Mouse (Mus musculus) liver, embryonic 14.5 days (tissue): ENCODE results near the gene Osbpl11. TPM values are rescaled to one million over a fixed set of nuclear protein-coding genes. Genes with fewer than 3 reads are reported as not detected.

Source experiments
- ATAC-seq: fragments of 200-750 bp; cut with Nextera tagmentation; 2 replicates; pipeline ENCODE4 v1.8.0; 2017; ENCODE audit warnings: moderate number of reproducible peaks, mild to moderate bottlenecking, moderate library complexity; ENCODE audit not compliant: insufficient read depth
- DNase-seq, 3 experiments: peaks; one replicate each; pipeline ENCODE4 v3.0.0-alpha.2; 2012 to 2013; ENCODE audit warnings: low read depth in 3 of 3, low spot score in 3 of 3
- H3K27ac ChIP-seq: fragments of 300-500 bp; sonication (generic); 2 replicates; pipeline ENCODE4 v1.5.1; 2014; ENCODE audit warnings: moderate library complexity, mild to moderate bottlenecking, control low read depth, inconsistent platforms
- H3K27me3 ChIP-seq: fragments of 300-500 bp; sonication (generic); 2 replicates; pipeline ENCODE4 v1.6.1; 2014; ENCODE audit warnings: mild to moderate bottlenecking, low read length, moderate library complexity; ENCODE audit not compliant: control insufficient read depth, insufficient read depth
- H3K36me3 ChIP-seq: fragments of 300-500 bp; sonication (generic); replicated peaks from 2 replicates; pipeline ENCODE4 v1.6.1; 2014; ENCODE audit warnings: low read depth; ENCODE audit not compliant: control insufficient read depth, insufficient read depth
- H3K4me1 ChIP-seq, 2 experiments: fragments of 200-500 bp in 1 of 2; fragments of 300-500 bp in 1 of 2; sonication (generic) in 1 of 2; replicated peaks; 2 replicates each; pipeline ENCODE4 v1.6.1; 2012 to 2014; ENCODE audit warnings: antibody characterized with exemption in 1 of 2, inconsistent platforms in 1 of 2, low read length in 1 of 2; ENCODE audit not compliant: control insufficient read depth in 2 of 2, insufficient read depth in 2 of 2
- H3K4me2 ChIP-seq: fragments of 300-500 bp; sonication (generic); 2 replicates; pipeline ENCODE4 v1.6.1; 2014; ENCODE audit warnings: low read depth, mild to moderate bottlenecking, control low read depth, moderate library complexity
- H3K4me3 ChIP-seq, 2 experiments: fragments of 200-500 bp in 1 of 2; fragments of 300-500 bp in 1 of 2; sonication (generic) in 1 of 2; 2 replicates each; pipeline ENCODE4 v1.5.1; 2012 to 2014; ENCODE audit warnings: low read depth in 2 of 2, low read length in 2 of 2, mild to moderate bottlenecking in 2 of 2, control low read depth in 1 of 2, inconsistent platforms in 1 of 2, moderate library complexity in 1 of 2; ENCODE audit not compliant: insufficient read depth in 1 of 2
- H3K9ac ChIP-seq: fragments of 300-500 bp; sonication (generic); replicated peaks from 2 replicates; pipeline ENCODE4 v1.6.1; 2014; ENCODE audit warnings: mild to moderate bottlenecking, control low read depth, moderate library complexity
- H3K9me3 ChIP-seq: fragments of 300-500 bp; sonication (generic); 2 replicates; pipeline ENCODE4 v1.6.1; 2016; ENCODE audit warnings: low read length, mixed read lengths; ENCODE audit not compliant: control insufficient read depth
- CTCF ChIP-seq: IDR thresholded peaks from 2 replicates; pipeline ENCODE4 v1.5.1; 2016; ENCODE audit warnings: antibody characterized with exemption, low read depth, control low read depth
- EP300 ChIP-seq: IDR thresholded peaks from 2 replicates; pipeline ENCODE4 v1.6.1; 2016; ENCODE audit warnings: antibody characterized with exemption, low read depth
- WGBS: fragments of 180-500 bp; shearing (Covaris S2); extraction: QIAGEN DNeasy Blood & Tissue Kit; methylation state at CpG from one replicate; pipeline ENCODE4 v1.1.7; 2014; ENCODE audit not compliant: insufficient replicate concordance; 5-methylcytosine and 5-hydroxymethylcytosine counted together
- polyA plus RNA-seq, 2 experiments: library from polyadenylated mRNA; depleted of rRNA in 1 of 2; stranded (reverse) in 1 of 2; unstranded in 1 of 2; fragments of >200 nt; fragmentation: Nextera tagmentation in 1 of 2; extraction: Ambion mirVana in 1 of 2; gene quantifications; 2 replicates each; pipeline versions ENCODE4 v1.2.1 to v1.2.3; 2012 to 2014

Osbpl11 gene
- polyA plus RNA-seq, 2 experiments: 3.3 to 4.3 TPM

- ATAC-seq: no peak
- H3K36me3 ChIP-seq: peaks cover 3% of the 10 kb centered on the region
- H3K4me3 ChIP-seq: no peak overlapping the region
- no peak overlapping the region for H3K4me2 ChIP-seq
- no peak for TF ChIP-seq CTCF
- no peak for TF ChIP-seq EP300
- DNase-seq: no peak
- no peaks in the 10 kb centered on the region for H3K27me3 ChIP-seq
- no peak overlapping the region for H3K9ac ChIP-seq
- no peaks in the 10 kb centered on the region for H3K4me1 ChIP-seq
- 63% methylated on average over 9 of the region's 9 CpGs for WGBS
- H3K9me3 ChIP-seq: no peaks in the 10 kb centered on the region
- H3K27ac ChIP-seq: no peak overlapping the region
These were observed 103.7 kb downstream of the Osbpl11 start for GRCm38 (mm10) chr16:33288536-33288935.

- ATAC-seq (no peak), DNase-seq (no peak)
- no peak for TF ChIP-seq CTCF
- no peak for TF ChIP-seq EP300
- no peak overlapping the region for H3K27ac ChIP-seq
- WGBS: 85% methylated on average over 7 of the region's 7 CpGs
- H3K4me1 ChIP-seq: no peaks in the 10 kb centered on the region
- peaks cover 8% of the 10 kb centered on the region for H3K36me3 ChIP-seq
- H3K9ac ChIP-seq: no peak overlapping the region
- no peaks in the 10 kb centered on the region for H3K9me3 ChIP-seq
- H3K27me3 ChIP-seq: no peaks in the 10 kb centered on the region
- H3K4me2 ChIP-seq: no peak overlapping the region
- no peak overlapping the region for H3K4me3 ChIP-seq
These were observed 105.1 kb downstream of the Osbpl11 start for GRCm38 (mm10) chr16:33289981-33290380.

- Histone ChIP-seq H3K9ac (no peak overlapping the region), H3K27ac (no peak overlapping the region), H3K36me3 (peaks cover 8% of the 10 kb centered on the region), H3K4me1 (no peaks in the 10 kb centered on the region), H3K4me3 (no peak overlapping the region), H3K4me2 (no peak overlapping the region), H3K27me3 (no peaks in the 10 kb centered on the region), H3K9me3 (no peaks in the 10 kb centered on the region)
- DNase-seq: no peak
- no peak for ATAC-seq
- TF ChIP-seq EP300: no peak
- TF ChIP-seq CTCF: no peak
- 80% methylated on average over 7 of the region's 7 CpGs for WGBS
These were observed 107.4 kb downstream of the Osbpl11 start for GRCm38 (mm10) chr16:33292241-33292640.

Other genes with a start within 250 kb of the Osbpl11 start
- 0.15 and 0.42 TPM in 2 replicates for gene Iqcg, start 128.9 kb upstream of the Osbpl11 start, polyA plus RNA-seq (2012; rRNA removed)
- gene Iqcg, start 128.9 kb upstream of the Osbpl11 start, polyA plus RNA-seq (2014; fragmentation: Nextera tagmentation; extraction: Ambion mirVana): 0.72 and 0.91 TPM in 2 replicates
- 617 and 863 TPM in 2 replicates for gene Rpl35a, start 128.6 kb upstream of the Osbpl11 start, polyA plus RNA-seq (2012; rRNA removed)
- gene Rpl35a, start 128.6 kb upstream of the Osbpl11 start, polyA plus RNA-seq (2014; fragmentation: Nextera tagmentation; extraction: Ambion mirVana): 752 and 811 TPM in 2 replicates
- gene Lmln, start 122.5 kb upstream of the Osbpl11 start, polyA plus RNA-seq (2012; rRNA removed): 0.75 and 0.78 TPM in 2 replicates
- 0.27 and 0.32 TPM in 2 replicates for gene Lmln, start 122.5 kb upstream of the Osbpl11 start, polyA plus RNA-seq (2014; fragmentation: Nextera tagmentation; extraction: Ambion mirVana)
- gene Snx4, start 66.4 kb downstream of the Osbpl11 start, polyA plus RNA-seq (2012; rRNA removed): 4.7 and 7.1 TPM in 2 replicates
- gene Snx4, start 66.4 kb downstream of the Osbpl11 start, polyA plus RNA-seq (2014; fragmentation: Nextera tagmentation; extraction: Ambion mirVana): 21.3 and 22.8 TPM in 2 replicates
- 2.3 and 3.8 TPM in 2 replicates for gene Zfp148, start 195.8 kb downstream of the Osbpl11 start, polyA plus RNA-seq (2012; rRNA removed)
- 10.6 and 11.2 TPM in 2 replicates for gene Zfp148, start 195.8 kb downstream of the Osbpl11 start, polyA plus RNA-seq (2014; fragmentation: Nextera tagmentation; extraction: Ambion mirVana)